Mouse (Mus musculus) kidney, embryonic 15.5 days (tissue): ENCODE results near the gene Cadm1. TPM values are rescaled to one million over a fixed set of nuclear protein-coding genes. Genes with fewer than 3 reads are reported as not detected.

Experiments
- ATAC-seq: fragments of 200-750 bp; cut with Nextera tagmentation; replicated peaks from 2 replicates; pipeline ENCODE4 v1.8.0; 2017; ENCODE audit warnings: moderate TSS enrichment; ENCODE audit not compliant: low FRiP score
- H3K27ac ChIP-seq: fragments of 300-500 bp; sonication (generic); 2 replicates; pipeline ENCODE4 v1.5.1; 2015; ENCODE audit warnings: mild to moderate bottlenecking, inconsistent platforms
- H3K27me3 ChIP-seq: fragments of 300-500 bp; sonication (generic); 2 replicates; pipeline ENCODE4 v1.6.1; 2015; ENCODE audit warnings: inconsistent platforms
- H3K36me3 ChIP-seq: fragments of 300-500 bp; sonication (generic); 2 replicates; pipeline ENCODE4 v1.6.1; 2015; ENCODE audit warnings: inconsistent platforms
- H3K4me1 ChIP-seq: fragments of 300-500 bp; sonication (generic); 2 replicates; pipeline ENCODE4 v1.6.1; 2015; ENCODE audit warnings: inconsistent platforms
- H3K4me2 ChIP-seq: fragments of 300-500 bp; sonication (generic); 2 replicates; pipeline ENCODE4 v1.6.1; 2015; ENCODE audit warnings: moderate library complexity, mild to moderate bottlenecking, inconsistent platforms
- H3K4me3 ChIP-seq: fragments of 300-500 bp; sonication (generic); replicated peaks from 2 replicates; pipeline ENCODE4 v1.5.1; 2015; ENCODE audit warnings: mild to moderate bottlenecking, inconsistent platforms
- H3K9ac ChIP-seq: fragments of 300-500 bp; sonication (generic); 2 replicates; pipeline ENCODE4 v1.6.1; 2015; ENCODE audit warnings: mild to moderate bottlenecking, inconsistent platforms
- H3K9me3 ChIP-seq: fragments of 300-500 bp; sonication (generic); replicated peaks from 2 replicates; pipeline ENCODE4 v1.6.1; 2016; ENCODE audit warnings: inconsistent platforms
- WGBS: fragments of 180-500 bp; shearing (Covaris S2); methylation state at CpG from one replicate; pipeline ENCODE4 v1.1.7; 2015; ENCODE audit warnings: mixed read lengths; 5-methylcytosine and 5-hydroxymethylcytosine counted together
- polyA plus RNA-seq: library from polyadenylated mRNA; unstranded; fragments of >200 nt; fragmentation: Nextera tagmentation; extraction: Ambion mirVana; gene quantifications from 2 replicates; pipeline ENCODE4 v1.2.1, GENCODE M21; 2015

The Cadm1 gene
- polyA plus RNA-seq, 1 experiment from 2014 or later: 72.2 TPM

DNA sequence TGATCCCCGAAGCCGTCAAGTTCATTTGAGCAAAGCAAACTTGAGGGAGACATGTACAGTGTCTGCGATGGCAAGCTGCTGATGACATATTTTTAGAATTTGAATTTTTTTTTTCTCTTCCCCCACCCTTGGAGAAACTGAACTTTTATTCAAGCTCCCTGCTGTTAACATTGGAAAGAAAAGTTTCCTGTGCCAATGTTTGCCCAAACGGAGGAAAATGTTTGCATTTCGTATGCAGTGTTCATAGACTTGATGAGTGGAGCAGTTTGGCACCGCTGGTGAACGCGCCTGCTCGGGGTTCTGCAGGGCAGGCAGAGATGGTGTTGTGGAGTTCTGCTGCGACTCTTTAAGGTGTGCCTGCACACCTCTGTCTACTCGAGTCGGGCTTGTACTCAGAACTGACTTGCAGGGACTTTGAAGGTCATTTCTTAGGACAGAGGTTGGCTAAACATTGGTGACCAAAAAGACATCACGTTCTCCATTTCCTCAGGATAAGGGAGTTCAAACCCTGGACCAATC, 83.0 kb downstream of the Cadm1 start:
- no peak for ATAC-seq
- no peak overlapping the region for H3K4me2 ChIP-seq
- no peak overlapping the region for H3K4me3 ChIP-seq
- H3K27me3 ChIP-seq: 0 out of 2 replicates have a peak, but pooled peaks cover 5% of the 10 kb centered on the region
- no peak overlapping the region for H3K27ac ChIP-seq
- peaks cover 8% of the 10 kb centered on the region; the same call in 1 of the 2 replicates for H3K4me1 ChIP-seq
- WGBS: 88% methylated on average over 13 of the region's 13 CpGs
- H3K9ac ChIP-seq: no peak overlapping the region
- H3K9me3 ChIP-seq: no peaks in the 10 kb centered on the region
- no peaks in the 10 kb centered on the region for H3K36me3 ChIP-seq

- Histone ChIP-seq H3K36me3 (no peaks in the 10 kb centered on the region), H3K4me3 (no peak overlapping the region), H3K27ac (no peak overlapping the region), H3K9me3 (no peaks in the 10 kb centered on the region), H3K9ac (no peak overlapping the region), H3K27me3 (peaks cover 9% of the 10 kb centered on the region), H3K4me1 (peaks cover 14% of the 10 kb centered on the region; the same call in 1 of the 2 replicates), H3K4me2 (no peak overlapping the region)
- no peak for ATAC-seq
- WGBS: 77% methylated on average over 6 of the region's 6 CpGs
Observed at GRCm38 (mm10) chr9:47615049-47615448, 85.1 kb downstream of the Cadm1 start.

GRCm38 (mm10) chr9:47616391-47616790, 86.4 kb downstream of the Cadm1 start:
- H3K27me3 ChIP-seq: peaks cover 12% of the 10 kb centered on the region
- no peak overlapping the region for H3K9ac ChIP-seq
- no peak for ATAC-seq
- 49% methylated on average over 4 of the region's 4 CpGs for WGBS
- H3K4me1 ChIP-seq: peaks cover 19% of the 10 kb centered on the region
- no peaks in the 10 kb centered on the region for H3K9me3 ChIP-seq
- H3K4me3 ChIP-seq: no peak overlapping the region
- no peaks in the 10 kb centered on the region for H3K36me3 ChIP-seq
- H3K27ac ChIP-seq: no peak overlapping the region
- no peak overlapping the region for H3K4me2 ChIP-seq

DNA sequence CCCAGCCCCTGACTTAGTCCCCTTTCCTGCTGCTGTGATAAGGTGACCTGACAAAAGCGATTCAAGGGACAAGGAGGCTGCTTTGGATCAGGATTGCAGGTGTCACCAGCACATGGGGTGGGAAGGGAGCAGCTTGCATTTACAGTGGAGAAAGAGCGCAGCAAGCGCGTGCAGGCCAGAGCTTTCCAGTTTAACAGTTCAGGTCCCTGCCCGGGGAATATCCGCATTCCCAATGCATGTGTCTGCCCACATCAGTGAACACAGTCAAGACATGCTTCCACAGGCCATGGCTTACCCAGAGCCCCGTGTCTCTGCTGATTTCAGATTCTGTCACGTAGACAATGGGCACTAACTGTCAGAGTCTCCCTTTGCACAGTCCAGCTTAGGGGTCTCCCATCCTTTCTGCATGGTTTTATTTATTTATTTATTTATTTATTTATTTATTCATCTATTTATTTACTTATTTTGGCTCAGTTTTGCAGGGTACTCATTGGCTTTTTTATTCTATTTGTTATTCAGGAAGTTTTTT, 89.6 kb downstream of the Cadm1 start:
- no peak overlapping the region for H3K27ac ChIP-seq
- WGBS: 72% methylated on average over 8 of the region's 8 CpGs
- H3K4me1 ChIP-seq: peaks cover 41% of the 10 kb centered on the region
- H3K4me2 ChIP-seq: no peak overlapping the region
- no peak overlapping the region for H3K9ac ChIP-seq
- no peaks in the 10 kb centered on the region for H3K36me3 ChIP-seq
- 0 out of 2 replicates have a peak, but pooled peaks have one; percentile 56 for ATAC-seq
- no peaks in the 10 kb centered on the region for H3K9me3 ChIP-seq
- H3K4me3 ChIP-seq: no peak overlapping the region
- H3K27me3 ChIP-seq: peaks cover 12% of the 10 kb centered on the region

DNA sequence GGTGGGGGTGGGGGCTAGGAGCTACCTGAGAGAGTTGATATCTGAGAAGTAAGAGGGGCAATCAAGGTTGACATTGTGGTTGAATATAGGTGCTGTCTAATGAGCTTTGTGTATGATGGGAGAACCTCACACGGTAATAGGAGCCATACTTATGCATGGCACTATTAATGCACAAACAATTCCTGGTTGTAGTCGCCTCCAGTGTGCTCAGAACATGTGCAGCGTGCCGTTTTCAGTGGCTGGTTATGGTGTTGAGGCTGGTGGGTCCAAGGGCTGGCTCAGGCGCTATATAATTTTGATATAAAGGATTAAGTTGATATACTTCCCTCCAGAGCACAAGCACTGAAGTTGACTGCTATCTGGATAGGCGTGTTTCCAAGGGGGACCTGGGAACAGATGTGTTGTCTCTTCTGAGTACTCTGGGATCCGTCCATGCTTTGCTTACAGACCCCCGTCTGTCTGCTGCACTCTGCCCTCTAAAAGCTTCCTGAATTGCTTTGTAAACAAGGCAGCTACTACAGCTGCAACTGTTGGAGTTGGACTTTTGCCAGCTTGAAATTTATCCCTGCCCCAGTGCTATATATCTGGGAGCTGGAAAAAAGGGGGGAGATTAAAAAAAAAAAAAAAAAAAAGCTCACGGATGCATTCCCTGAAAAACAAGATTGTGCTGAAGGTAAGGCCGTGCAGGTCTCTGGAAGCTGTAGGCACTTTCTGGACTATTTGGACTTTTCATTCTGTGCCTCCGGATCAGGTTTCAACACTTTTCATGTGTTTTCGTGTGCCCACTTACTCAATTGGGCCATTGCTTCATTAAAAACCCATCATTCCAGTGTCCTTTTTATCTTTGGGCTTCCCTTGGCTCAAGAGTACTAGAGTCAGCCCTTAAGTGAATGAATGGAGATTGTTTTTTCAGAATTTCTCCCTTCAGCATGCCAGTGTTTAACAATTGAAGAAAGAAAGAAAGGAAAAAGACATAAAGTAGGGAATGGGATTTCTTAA, 93.8 kb downstream of the Cadm1 start:
- peak overlapping the region; percentile 12; the same call in 1 of the 2 replicates for H3K4me2 ChIP-seq
- peak overlapping the region; percentile 77 for H3K27ac ChIP-seq
- WGBS: 20% methylated on average over 12 of the region's 12 CpGs

DNA sequence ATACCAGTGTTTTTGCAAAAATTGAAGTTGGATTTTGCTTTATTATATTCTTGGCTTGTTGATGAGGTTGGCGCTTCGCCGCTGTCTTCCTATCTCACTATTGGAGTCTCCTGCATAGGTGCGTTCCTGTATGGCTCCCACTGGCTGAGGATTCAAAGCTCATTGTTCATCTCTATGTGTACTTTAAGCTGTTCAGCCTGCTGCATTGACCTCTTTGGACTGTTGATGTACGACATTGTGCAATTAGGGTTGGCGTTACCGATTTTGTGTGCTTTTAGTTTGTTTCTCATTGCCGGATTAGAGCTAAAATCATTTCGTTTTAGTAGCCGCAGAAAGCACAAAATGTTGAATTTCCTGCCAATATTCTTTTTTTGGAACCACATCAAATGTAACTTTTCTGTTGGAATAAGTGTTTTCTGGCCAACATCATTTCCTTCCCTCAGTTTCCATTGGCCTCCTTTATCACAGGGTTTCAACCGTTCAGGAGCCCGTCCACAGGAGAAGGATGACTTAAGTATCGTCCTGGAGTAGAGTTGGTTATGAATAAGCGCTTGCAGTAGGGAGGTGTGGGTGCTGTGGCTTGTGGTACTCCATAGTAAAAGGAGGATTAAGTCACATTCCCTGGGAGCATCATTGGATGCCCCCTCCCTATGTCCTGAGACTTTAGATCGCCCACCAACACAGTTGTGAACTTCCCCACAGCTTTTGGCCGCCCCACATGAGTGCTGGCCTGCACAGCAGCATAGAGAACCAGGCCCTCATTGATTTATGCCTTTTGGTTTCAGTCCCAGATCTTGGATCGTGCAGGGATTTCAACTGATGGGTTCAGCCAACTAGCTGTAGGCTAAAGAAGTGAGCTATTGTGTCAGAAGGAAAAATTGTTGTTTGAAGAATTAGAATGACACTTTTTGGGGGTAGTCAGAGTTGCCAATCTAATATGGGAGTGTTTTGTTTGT, 94.9 kb downstream of the Cadm1 start:
- H3K36me3 ChIP-seq: no peaks in the 10 kb centered on the region
- H3K27ac ChIP-seq: peak overlapping the region; percentile 77
- H3K4me3 ChIP-seq: no peak overlapping the region
- peak; percentile 84 for ATAC-seq
- H3K4me2 ChIP-seq: 0 out of 2 replicates have a peak overlapping the region, but pooled peaks have one; percentile 16
- no peaks in the 10 kb centered on the region for H3K9me3 ChIP-seq
- 65% methylated on average over 17 of the region's 17 CpGs for WGBS
- H3K4me1 ChIP-seq: peaks cover 45% of the 10 kb centered on the region
- H3K27me3 ChIP-seq: 0 out of 2 replicates have a peak, but pooled peaks cover 3% of the 10 kb centered on the region
- H3K9ac ChIP-seq: no peak overlapping the region

More for the DNA sequence above, 93.8 kb downstream of the Cadm1 start:
- ATAC-seq: peak; percentile 83
- peaks cover 7% of the 10 kb centered on the region for H3K27me3 ChIP-seq
- H3K9me3 ChIP-seq: no peaks in the 10 kb centered on the region
- H3K4me1 ChIP-seq: peaks cover 49% of the 10 kb centered on the region
- H3K9ac ChIP-seq: no peak overlapping the region
- H3K4me3 ChIP-seq: no peak overlapping the region
- no peaks in the 10 kb centered on the region for H3K36me3 ChIP-seq

GRCm38 (mm10) chr9:47625621-47626210, 95.7 kb downstream of the Cadm1 start:
- Histone ChIP-seq H3K9ac (no peak overlapping the region), H3K9me3 (no peaks in the 10 kb centered on the region), H3K27ac (peak overlapping the region; percentile 29), H3K4me2 (no peak overlapping the region), H3K27me3 (no peaks in the 10 kb centered on the region), H3K36me3 (no peaks in the 10 kb centered on the region), H3K4me1 (peaks cover 45% of the 10 kb centered on the region), H3K4me3 (no peak overlapping the region)
- ATAC-seq: no peak
- WGBS: 62% methylated on average over 7 of the region's 7 CpGs

GRCm38 (mm10) chr9:47627966-47628365, 98.0 kb downstream of the Cadm1 start:
- ATAC-seq: no peak
- WGBS: 92% methylated on average over 2 of the region's 2 CpGs
- no peak overlapping the region for H3K4me3 ChIP-seq
- H3K4me1 ChIP-seq: peaks cover 35% of the 10 kb centered on the region
- H3K27ac ChIP-seq: no peak overlapping the region
- H3K36me3 ChIP-seq: no peaks in the 10 kb centered on the region
- no peak overlapping the region for H3K9ac ChIP-seq
- H3K27me3 ChIP-seq: no peaks in the 10 kb centered on the region
- H3K4me2 ChIP-seq: no peak overlapping the region
- no peaks in the 10 kb centered on the region for H3K9me3 ChIP-seq

- Histone ChIP-seq H3K4me3 (no peak overlapping the region), H3K9ac (no peak overlapping the region), H3K27me3 (no peaks in the 10 kb centered on the region), H3K4me1 (peaks cover 30% of the 10 kb centered on the region), H3K4me2 (no peak overlapping the region), H3K36me3 (no peaks in the 10 kb centered on the region), H3K27ac (no peak overlapping the region), H3K9me3 (no peaks in the 10 kb centered on the region)
- ATAC-seq: no peak
- 64% methylated on average over 1 of the region's 1 CpGs for WGBS
Observed at GRCm38 (mm10) chr9:47628550-47628949, 98.6 kb downstream of the Cadm1 start.

DNA sequence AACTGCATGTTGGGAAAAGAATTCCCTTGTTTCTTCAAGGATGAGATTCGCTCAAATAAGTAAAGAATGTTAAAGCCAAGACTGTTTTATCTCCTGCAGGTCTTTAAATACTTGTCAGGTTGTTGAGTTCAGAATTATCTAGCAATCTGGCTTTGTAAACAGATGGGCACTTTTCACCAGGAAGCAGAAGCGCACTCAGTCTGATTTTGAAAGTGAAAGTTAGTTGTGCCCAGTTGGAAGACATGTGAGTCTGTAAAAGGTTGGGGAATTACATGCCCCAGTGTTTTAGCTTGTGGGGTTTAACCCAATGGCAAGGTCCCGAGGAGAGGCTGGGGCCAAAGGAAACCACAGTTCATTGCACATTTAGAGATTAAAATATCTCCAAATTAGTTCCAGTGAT, 104.7 kb downstream of the Cadm1 start:
- H3K9me3 ChIP-seq: no peaks in the 10 kb centered on the region
- H3K27ac ChIP-seq: no peak overlapping the region
- 76% methylated on average over 3 of the region's 3 CpGs for WGBS
- H3K4me3 ChIP-seq: no peak overlapping the region
- no peak overlapping the region for H3K9ac ChIP-seq
- peaks cover 7% of the 10 kb centered on the region for H3K4me1 ChIP-seq
- no peaks in the 10 kb centered on the region for H3K27me3 ChIP-seq
- no peak overlapping the region for H3K4me2 ChIP-seq
- H3K36me3 ChIP-seq: no peaks in the 10 kb centered on the region
- ATAC-seq: no peak

DNA sequence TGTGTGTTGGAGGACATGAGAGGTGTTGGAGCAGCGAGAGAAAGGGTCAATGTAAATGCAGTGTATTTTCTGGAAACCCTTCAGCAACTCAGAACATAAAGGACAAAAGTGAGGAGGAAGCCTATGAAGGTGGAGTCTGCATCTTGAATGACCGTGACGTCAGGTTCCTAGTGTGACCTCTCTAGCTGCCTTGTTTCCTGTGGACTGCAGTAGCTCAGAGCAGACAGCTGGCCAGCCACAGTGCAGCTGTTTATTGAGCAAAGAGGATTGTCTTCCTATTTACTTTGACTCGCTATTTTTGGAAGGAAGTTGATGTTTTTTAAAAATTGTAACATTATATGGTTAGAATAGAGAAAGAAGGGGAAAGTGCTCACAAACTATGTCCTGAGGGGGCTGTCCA, 112.7 kb downstream of the Cadm1 start:
- no peaks in the 10 kb centered on the region for H3K36me3 ChIP-seq
- H3K4me3 ChIP-seq: no peak overlapping the region
- no peak overlapping the region for H3K4me2 ChIP-seq
- no peak overlapping the region for H3K27ac ChIP-seq
- no peaks in the 10 kb centered on the region for H3K27me3 ChIP-seq
- no peaks in the 10 kb centered on the region for H3K9me3 ChIP-seq
- 31% methylated on average over 4 of the region's 4 CpGs for WGBS
- no peak overlapping the region for H3K9ac ChIP-seq
- ATAC-seq: 0 out of 2 replicates have a peak, but pooled peaks have one; percentile 58
- H3K4me1 ChIP-seq: peaks cover 21% of the 10 kb centered on the region
